Mouse (Mus musculus) left cerebral cortex, adult 18-20 months (tissue): ENCODE results near the gene Slc7a7. TPM values are rescaled to one million over a fixed set of nuclear protein-coding genes. Genes with fewer than 3 reads are reported as not detected.

ENCODE experiments used
- DNase-seq, 2 experiments: peaks; one replicate each; pipeline ENCODE4 v3.0.0; 2021 to 2022; ENCODE audit warnings: low spot score in 2 of 2, mixed read lengths in 1 of 2
- total RNA-seq, 2 experiments: library from RNA; stranded (reverse); gene quantifications; 2 replicates each; pipeline ENCODE4 v1.2.3; 2021

Gene Slc7a7
- total RNA-seq, 2 experiments from 2014 or later, result 2.3 to 4.0 TPM

- DNase-seq, result no peak
These were observed 89.0 kb downstream of the Slc7a7 start for GRCm38 (mm10) chr14:54328548-54328947.

- DNase-seq, result no peak
These were observed 93.1 kb downstream of the Slc7a7 start for GRCm38 (mm10) chr14:54324486-54324885.

GRCm38 (mm10) chr14:54321556-54322376, 95.8 kb downstream of the Slc7a7 start:
- DNase-seq, result no peak

Other genes with a start within 250 kb of the Slc7a7 start
- gene Dad1, start 163.7 kb downstream of the Slc7a7 start, total RNA-seq, result 100 to 1,000 TPM; 115 to 120 TPM
- 10 to 100 TPM; 42.8 to 46.2 TPM for gene Abhd4, start 163.6 kb downstream of the Slc7a7 start, total RNA-seq
- gene Olfr49, start 132.8 kb downstream of the Slc7a7 start, total RNA-seq, result not detected
- gene Oxa1l, start 56.9 kb downstream of the Slc7a7 start, total RNA-seq, result 10 to 100 TPM; 49.2 to 55.1 TPM
- gene Mrpl52, start 9.1 kb upstream of the Slc7a7 start, total RNA-seq, result 10 to 100 TPM; 89.2 to 93.8 TPM
- gene Mmp14, start 13.8 kb upstream of the Slc7a7 start, total RNA-seq, result 10 to 100 TPM; 12.0 to 12.6 TPM
- 10 to 100 TPM; 21.1 to 22.2 TPM for gene Lrp10, start 46.4 kb upstream of the Slc7a7 start, total RNA-seq
- gene Rem2, start 58.3 kb upstream of the Slc7a7 start, total RNA-seq, result 1 to 10 TPM; 4.2 to 7.5 TPM
- gene Prmt5, start 99.7 kb upstream of the Slc7a7 start, total RNA-seq, result 10 to 100 TPM; 48.8 to 49.7 TPM
- 1 to 10 TPM; 1.5 to 2.0 TPM for gene Haus4, start 136.8 kb upstream of the Slc7a7 start, total RNA-seq
- 1 to 10 TPM; 1.7 to 1.9 TPM for gene Ajuba, start 159.8 kb upstream of the Slc7a7 start, total RNA-seq
- gene 4931414P19Rik, start 188.2 kb upstream of the Slc7a7 start, total RNA-seq, result 1 to 10 TPM; 8.3 to 9.3 TPM
- gene Psmb5, start 200.2 kb upstream of the Slc7a7 start, total RNA-seq, result 100 to 1,000 TPM; 176 to 178 TPM
- under 1 TPM in 1 of 2 experiments, not detected in 1; 0.16 TPM for gene Psmb11, start 203.7 kb upstream of the Slc7a7 start, total RNA-seq
- gene Gm17606, start 223.2 kb upstream of the Slc7a7 start, total RNA-seq, result not detected
- 1 to 10 TPM; 8.4 to 9.2 TPM for gene Cdh24, start 223.6 kb upstream of the Slc7a7 start, total RNA-seq